In the genomic region with DNA sequence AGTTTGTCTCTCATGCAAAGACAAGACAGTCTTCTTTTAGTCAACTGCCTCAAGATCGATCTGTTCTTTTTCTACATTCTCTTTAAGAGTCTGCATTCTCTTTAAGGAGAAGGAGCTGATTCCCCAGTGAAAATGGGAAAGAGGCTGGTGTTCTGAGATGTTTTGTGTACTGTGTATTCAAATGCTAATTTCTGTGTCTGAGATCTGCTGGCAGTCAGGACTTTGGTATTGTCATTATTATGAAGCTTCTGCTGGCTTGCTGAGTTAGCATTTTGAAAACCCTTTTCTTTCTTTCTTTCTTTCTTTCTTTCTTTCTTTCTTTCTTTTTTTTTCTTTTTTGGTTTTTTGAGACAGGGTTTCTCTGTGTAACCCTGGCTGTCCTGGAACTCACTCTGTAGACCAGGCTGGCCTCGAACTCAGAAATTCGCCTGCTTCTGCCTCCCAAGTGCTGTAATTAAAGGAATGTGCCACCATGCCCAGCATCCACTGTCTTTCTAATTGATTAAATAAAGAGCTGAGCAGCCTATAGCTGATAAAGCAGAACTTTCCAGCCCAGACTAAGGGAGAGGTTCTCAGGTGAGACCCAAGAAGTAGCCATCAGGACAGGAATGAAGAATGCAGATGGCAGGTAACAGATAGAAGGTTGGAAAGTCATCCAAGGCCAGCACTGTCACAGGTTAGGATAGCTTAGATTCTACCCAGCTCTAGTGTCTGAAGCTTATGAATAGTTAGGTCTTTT, we compare ENCODE assay signal across 25 mouse cellular contexts.
DNase-seq lines count a peak whose midpoint lies in the region; ATAC-seq and TF ChIP-seq lines count a peak whose summit lies in the region.
"Had no signal": no experiment of that assay in that cellular context is flagged by ENCODE, and none has a peak within 500 bp of the region (broad histone marks: within the 10 kb centered on the region; RNA-seq: fewer than 3 reads in every experiment).

No protein-coding gene starts in this region.

- WGBS in forebrain, postnatal 0 days = 37% methylated on average over 3 of the region's 3 CpGs
- WGBS in forebrain, embryonic 12.5 days = 49% methylated on average over 3 of the region's 3 CpGs
- 36% methylated on average over 3 of the region's 3 CpGs for WGBS in midbrain, embryonic 14.5 days
- WGBS in midbrain, embryonic 16.5 days = 31% methylated on average over 3 of the region's 3 CpGs

- no peaks in the 10 kb centered on the region for H3K36me3 ChIP-seq in forebrain, postnatal 0 days (ENCODE audit: insufficient read depth)
- H3K36me3 ChIP-seq in forebrain, embryonic 12.5 days (replicated peaks) = no peaks in the 10 kb centered on the region
- no peaks in the 10 kb centered on the region for H3K36me3 ChIP-seq in midbrain, embryonic 14.5 days (ENCODE audit: control insufficient read depth, insufficient read depth, low read length)
- H3K36me3 ChIP-seq in midbrain, embryonic 16.5 days (ENCODE audit: control insufficient read depth, insufficient read depth, low read length) = no peaks in the 10 kb centered on the region
- H3K36me3 ChIP-seq: embryonic facial prominence, embryonic 13.5 days; heart, embryonic 15.5 days; limb, embryonic 10.5 days; liver, embryonic 15.5 days; lung, embryonic 15.5 days had no signal

- TF ChIP-seq CTCF in forebrain, postnatal 0 days (IDR thresholded peaks at IDR 0.05; ENCODE audit: low read depth) = no peak

- H3K27me3 ChIP-seq in forebrain, postnatal 0 days (ENCODE audit: insufficient read depth, low read length) = no peaks in the 10 kb centered on the region
- no peaks in the 10 kb centered on the region for H3K27me3 ChIP-seq in forebrain, embryonic 12.5 days
- H3K27me3 ChIP-seq in midbrain, embryonic 14.5 days (ENCODE audit: control insufficient read depth, insufficient read depth, low read length) = no peaks in the 10 kb centered on the region
- H3K27me3 ChIP-seq in midbrain, embryonic 16.5 days (ENCODE audit: control insufficient read depth, insufficient read depth, low read depth, low read length) = no peaks in the 10 kb centered on the region
- H3K27me3 ChIP-seq: embryonic facial prominence, embryonic 13.5 days; heart, embryonic 15.5 days; liver, embryonic 15.5 days; lung, embryonic 15.5 days had no signal

- no peak overlapping the region for H3K4me2 ChIP-seq in forebrain, postnatal 0 days (ENCODE audit: low read depth)
- H3K4me2 ChIP-seq in forebrain, embryonic 12.5 days = no peak overlapping the region
- H3K4me2 ChIP-seq in midbrain, embryonic 14.5 days (ENCODE audit: low read length) = no peak overlapping the region
- H3K4me2 ChIP-seq in midbrain, embryonic 16.5 days (ENCODE audit: low read length) = no peak overlapping the region
- H3K4me2 ChIP-seq: embryonic facial prominence, embryonic 13.5 days; heart, embryonic 15.5 days; liver, embryonic 15.5 days; lung, embryonic 15.5 days had no signal

- no peak overlapping the region for H3K4me3 ChIP-seq in forebrain, postnatal 0 days (ENCODE audit: low read depth, low read length)
- H3K4me3 ChIP-seq in forebrain, embryonic 12.5 days (replicated peaks) = no peak overlapping the region
- no peak overlapping the region for H3K4me3 ChIP-seq in midbrain, embryonic 14.5 days (replicated peaks; ENCODE audit: low read depth, low read length)
- H3K4me3 ChIP-seq in midbrain, embryonic 16.5 days (ENCODE audit: low read depth, low read length) = no peak overlapping the region
- H3K4me3 ChIP-seq: embryonic facial prominence, embryonic 13.5 days; erythroblast, embryonic 14.5 days; gastrocnemius, adult 2 months; heart, embryonic 15.5 days; layer of hippocampus, adult 2 months; limb, embryonic 10.5 days; liver, embryonic 15.5 days; lung, embryonic 15.5 days had no signal

- DNase-seq in forebrain, postnatal 0 days = peak; percentile 2
- DNase-seq in midbrain, embryonic 14.5 days = peak; percentile 18
- DNase-seq in WW6 (ENCODE audit: low read depth, low spot score) = peak; percentile 31
- DNase-seq in heart, postnatal 4 days = no peak
- no peak for DNase-seq in B cell, adult 2 months
- DNase-seq: adrenal gland, postnatal 14 days; cerebellum, adult 11 months; cerebellum, adult 9-11 months; gastrocnemius, adult 2 months; heart, postnatal 36 days; kidney, postnatal 25 days; liver; lung, postnatal 36 days; thymus, postnatal 36 days had no signal

- ATAC-seq in forebrain, postnatal 0 days = no peak
- no peak for ATAC-seq in forebrain, embryonic 12.5 days (ENCODE audit: low FRiP score)
- no peak for ATAC-seq in midbrain, embryonic 14.5 days (ENCODE audit: low FRiP score, low TSS enrichment)
- no peak for ATAC-seq in midbrain, embryonic 16.5 days
- ATAC-seq: activated CD4-positive, CD25-positive, alpha-beta regulatory T cell, adult 4 months; intestine, postnatal 0 days had no signal

- H3K27ac ChIP-seq in forebrain, postnatal 0 days (ENCODE audit: low read depth, low read length) = no peak overlapping the region
- H3K27ac ChIP-seq in forebrain, embryonic 12.5 days = no peak overlapping the region
- no peak overlapping the region for H3K27ac ChIP-seq in midbrain, embryonic 14.5 days (replicated peaks; ENCODE audit: low read depth, low read length)
- H3K27ac ChIP-seq in midbrain, embryonic 16.5 days (ENCODE audit: low read length) = no peak overlapping the region
- H3K27ac ChIP-seq: embryonic facial prominence, embryonic 13.5 days; gastrocnemius, adult 2 months; heart, embryonic 15.5 days; layer of hippocampus, adult 2 months; limb, embryonic 10.5 days; liver, embryonic 15.5 days; lung, embryonic 15.5 days had no signal

- H3K9ac ChIP-seq in forebrain, postnatal 0 days = no peak overlapping the region
- no peak overlapping the region for H3K9ac ChIP-seq in forebrain, embryonic 12.5 days
- no peak overlapping the region for H3K9ac ChIP-seq in midbrain, embryonic 14.5 days (replicated peaks; ENCODE audit: low read length)
- no peak overlapping the region for H3K9ac ChIP-seq in midbrain, embryonic 16.5 days (ENCODE audit: low read depth, low read length)
- H3K9ac ChIP-seq: embryonic facial prominence, embryonic 13.5 days; heart, embryonic 15.5 days; liver, embryonic 15.5 days; lung, embryonic 15.5 days had no signal

- H3K9me3 ChIP-seq in forebrain, postnatal 0 days (ENCODE audit: low read length) = no peaks in the 10 kb centered on the region
- H3K9me3 ChIP-seq in forebrain, embryonic 12.5 days = no peaks in the 10 kb centered on the region
- 0 out of 2 replicates have a peak, but pooled peaks cover 4% of the 10 kb centered on the region for H3K9me3 ChIP-seq in midbrain, embryonic 14.5 days (ENCODE audit: control insufficient read depth, low read length)
- no peaks in the 10 kb centered on the region; the same call in 1 of the 2 replicates for H3K9me3 ChIP-seq in midbrain, embryonic 16.5 days (replicated peaks; ENCODE audit: control insufficient read depth, low read length, poor library complexity, severe bottlenecking)
- H3K9me3 ChIP-seq: embryonic facial prominence, embryonic 13.5 days; heart, embryonic 15.5 days; limb, embryonic 10.5 days; liver, embryonic 15.5 days; lung, embryonic 15.5 days had no signal

- H3K4me1 ChIP-seq in forebrain, postnatal 0 days (ENCODE audit: insufficient read depth) = no peaks in the 10 kb centered on the region
- no peaks in the 10 kb centered on the region for H3K4me1 ChIP-seq in forebrain, embryonic 12.5 days
- H3K4me1 ChIP-seq in midbrain, embryonic 14.5 days (ENCODE audit: control insufficient read depth, insufficient read depth, low read length) = no peaks in the 10 kb centered on the region
- H3K4me1 ChIP-seq in midbrain, embryonic 16.5 days (ENCODE audit: control insufficient read depth, insufficient read depth, low read length) = no peaks in the 10 kb centered on the region
- H3K4me1 ChIP-seq: embryonic facial prominence, embryonic 13.5 days; heart, embryonic 15.5 days; limb, embryonic 10.5 days; liver, embryonic 15.5 days; lung, embryonic 15.5 days had no signal

Comparison
In these comparisons a context has a peak if more than half of its experiments do, and no peak if none do; other contexts are left out.
1. DNase-seq: peak in forebrain, postnatal 0 days (single experiment), midbrain, embryonic 14.5 days (single experiment) and WW6 (single experiment); none in heart, postnatal 4 days (single experiment) and B cell, adult 2 months (0 of 2).